Mouse (Mus musculus) inflammation-experienced regulatory T-cells, adult 6 months (primary cell): ENCODE data around the gene Tk1. TPM values are rescaled to one million over a fixed set of nuclear protein-coding genes. Genes with fewer than 3 reads are reported as not detected.
"Not testable (repeated sequence)": the region's sequence is repeated elsewhere in the genome, so short reads cannot be mapped to it uniquely, and the experiment has no call there.

Source experiments
- ATAC-seq: one replicate; pipeline ENCODE4 v1.8.0; 2017
- polyA plus RNA-seq, 3 experiments: library from polyadenylated mRNA; unstranded; fragments of 100-300 nt; shearing (Covaris generic); gene quantifications; one replicate each; pipeline ENCODE4 v1.2.1; 2017

Gene Tk1
- polyA plus RNA-seq, 3 experiments from 2014 or later, result 27.3 to 126 (median 52.4) TPM

DNA sequence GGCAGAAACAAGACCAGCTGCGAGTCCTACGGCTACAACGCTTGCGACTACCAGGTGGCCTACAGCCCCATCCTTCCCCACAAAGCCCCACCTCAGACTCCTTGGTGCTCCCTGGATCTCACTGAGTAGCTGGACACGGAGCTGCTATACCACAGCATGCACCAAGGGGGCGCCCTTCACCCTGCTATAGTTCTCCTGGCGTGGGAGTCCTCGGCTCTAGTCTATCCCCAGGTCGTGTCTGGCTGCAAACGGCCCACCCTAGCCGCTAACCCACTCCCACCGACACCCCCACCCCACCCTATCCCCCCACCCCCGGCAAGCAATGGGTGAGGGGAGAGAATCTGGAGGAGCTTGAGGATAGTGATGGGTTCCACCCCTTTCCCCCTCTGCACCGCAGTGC, 35.6 kb downstream of the Tk1 start:
- no peak for ATAC-seq

DNA sequence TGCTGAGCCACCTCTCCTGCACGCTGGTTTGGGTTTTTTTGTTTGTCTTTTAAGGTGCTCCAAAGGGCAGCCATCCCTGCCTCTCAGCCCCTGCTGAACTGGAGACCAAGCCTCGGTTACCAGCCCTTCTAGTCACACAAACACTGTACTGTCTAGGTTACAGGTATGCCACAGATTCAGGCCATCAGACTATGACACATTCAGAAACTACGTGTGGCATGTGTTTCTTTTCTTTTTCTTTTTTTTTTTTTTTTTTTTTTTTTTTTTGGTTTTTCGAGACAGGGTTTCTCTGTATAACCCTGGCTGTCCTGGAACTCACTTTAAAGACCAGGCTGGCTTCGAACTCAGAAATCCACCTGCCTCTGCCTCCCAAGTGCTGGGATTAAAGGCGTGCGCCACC, 37.4 kb downstream of the Tk1 start:
- ATAC-seq, result not testable (repeated sequence)

DNA sequence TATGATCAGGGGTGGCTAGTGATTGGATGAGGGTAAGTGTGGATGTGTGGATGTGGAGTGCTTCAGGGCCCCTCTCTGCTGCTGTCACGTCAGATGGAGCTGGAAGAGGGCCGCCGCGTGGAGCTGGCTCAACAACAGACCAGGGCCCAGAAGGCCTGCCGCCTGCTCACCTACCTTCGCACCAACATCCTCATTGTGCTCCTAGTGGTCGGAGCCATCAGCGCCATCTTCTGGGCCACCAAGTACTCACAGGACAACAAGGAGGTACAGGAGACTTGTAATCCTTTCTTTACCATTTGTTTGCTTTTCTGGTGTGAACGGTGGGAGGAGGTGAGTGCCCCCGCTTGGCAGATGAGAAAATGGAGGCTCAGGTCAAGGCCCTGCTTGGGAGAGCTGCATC, 39.6 kb downstream of the Tk1 start:
- ATAC-seq, result peak; percentile 41

DNA sequence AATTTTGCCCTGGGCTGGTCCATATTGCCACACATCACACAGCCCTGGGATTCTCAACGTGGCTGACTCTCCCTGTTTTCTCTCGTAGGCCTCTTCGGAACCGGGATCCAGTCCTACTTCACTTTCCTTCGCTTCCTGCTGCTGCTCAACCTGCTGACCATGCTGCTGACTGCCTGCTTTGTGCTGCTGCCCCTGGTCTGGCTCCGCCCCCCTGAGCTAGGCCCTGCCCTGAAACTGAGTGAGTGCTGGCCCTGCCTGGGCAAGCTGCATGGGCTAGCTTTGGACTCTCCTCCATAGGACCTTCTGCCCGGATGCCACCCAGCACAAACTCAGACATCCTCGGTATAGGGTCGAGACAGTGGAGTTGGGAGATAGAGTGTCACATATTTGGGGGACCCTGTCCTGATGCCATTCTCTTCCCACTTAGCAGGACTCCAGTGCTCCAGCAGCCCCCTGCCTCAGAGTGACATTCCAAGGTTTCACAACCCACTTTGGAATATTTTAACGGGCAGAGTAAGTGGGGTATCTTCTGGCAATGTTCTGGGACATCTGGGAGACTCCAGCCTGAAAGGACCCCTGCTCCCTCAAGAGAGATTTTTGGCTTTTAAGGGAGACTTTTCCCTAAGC, 42.1 kb downstream of the Tk1 start:
- no peak for ATAC-seq

DNA sequence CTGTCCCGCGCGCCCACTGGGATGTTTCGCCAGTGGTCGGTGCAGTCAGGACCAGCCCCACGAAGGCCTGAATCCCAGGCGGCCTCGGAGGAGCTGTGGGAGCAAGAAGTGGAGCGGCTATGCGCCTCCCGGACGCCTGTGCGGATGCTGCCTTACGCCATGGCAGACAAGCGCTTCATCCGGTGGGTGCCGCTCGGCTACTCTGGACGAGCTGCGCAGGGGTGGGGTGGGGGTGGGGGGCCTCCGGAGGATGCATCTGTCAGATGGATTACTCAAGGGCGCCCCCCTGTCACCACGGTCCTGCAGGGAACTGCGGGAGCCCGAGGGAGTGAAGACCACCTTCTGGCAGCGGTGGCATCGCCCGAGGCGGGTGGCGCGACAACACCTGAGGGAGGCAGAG, 42.8 kb downstream of the Tk1 start:
- ATAC-seq, result no peak

DNA sequence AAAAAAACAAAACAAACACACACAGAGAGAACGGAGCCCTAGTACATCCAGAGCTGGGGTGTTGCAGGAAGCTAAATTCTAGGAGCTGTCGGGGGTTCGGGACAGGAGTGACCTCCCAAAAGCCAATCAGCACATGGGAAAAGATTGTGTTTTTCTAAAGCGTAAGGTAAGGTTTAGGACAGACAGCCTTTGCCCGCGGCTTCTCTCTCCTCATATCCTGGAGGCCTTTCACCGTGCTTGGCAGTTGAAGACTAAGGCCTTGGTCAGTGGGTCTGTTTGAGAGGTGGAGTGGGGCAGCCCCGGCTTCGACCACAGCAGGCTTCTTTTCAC, 43.2 kb downstream of the Tk1 start:
- no peak for ATAC-seq

DNA sequence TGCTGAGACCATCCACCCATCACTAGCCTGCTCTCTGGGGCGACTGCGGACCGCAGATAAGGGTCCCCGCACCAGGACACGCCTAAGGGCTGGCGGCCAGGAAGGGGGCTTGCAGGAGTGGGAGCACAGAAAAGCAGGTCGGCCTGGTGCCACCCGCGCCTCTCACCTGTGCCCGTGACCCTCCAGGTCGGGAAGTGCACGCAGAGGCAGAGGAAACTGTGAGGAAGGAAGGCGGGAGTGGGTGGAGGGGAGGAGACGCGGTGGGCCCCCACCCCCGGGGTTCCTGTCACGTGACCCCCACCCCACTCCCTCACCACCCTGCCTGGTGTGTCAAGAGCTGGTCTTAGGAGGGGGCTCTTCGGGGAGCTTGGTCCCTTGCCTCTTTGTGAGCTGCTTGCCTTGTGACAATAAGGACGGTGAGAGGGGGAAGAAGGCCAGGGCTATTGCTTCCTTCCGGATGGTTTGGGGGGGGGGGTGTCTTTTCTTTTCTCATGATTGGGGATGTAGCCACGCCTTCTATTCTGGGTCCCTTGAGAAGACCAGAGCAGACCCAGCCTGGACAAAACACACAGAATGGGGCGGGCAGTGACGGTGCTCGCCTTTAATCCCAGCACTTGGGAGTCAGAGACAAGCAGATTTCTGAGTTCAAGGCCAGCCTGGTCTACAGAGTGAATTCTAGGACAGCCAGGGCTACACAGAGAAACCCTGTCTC, 43.7 kb downstream of the Tk1 start, which contains the start of the genes Tmc8 and Tmc6:
TSS of gene Tmc8 (plus strand) at position 84 of the 712 bp plus-strand sequence.
TSS of gene Tmc6 (minus strand) at position 206 of the 712 bp plus-strand sequence.
- ATAC-seq, result peak; percentile 17

DNA sequence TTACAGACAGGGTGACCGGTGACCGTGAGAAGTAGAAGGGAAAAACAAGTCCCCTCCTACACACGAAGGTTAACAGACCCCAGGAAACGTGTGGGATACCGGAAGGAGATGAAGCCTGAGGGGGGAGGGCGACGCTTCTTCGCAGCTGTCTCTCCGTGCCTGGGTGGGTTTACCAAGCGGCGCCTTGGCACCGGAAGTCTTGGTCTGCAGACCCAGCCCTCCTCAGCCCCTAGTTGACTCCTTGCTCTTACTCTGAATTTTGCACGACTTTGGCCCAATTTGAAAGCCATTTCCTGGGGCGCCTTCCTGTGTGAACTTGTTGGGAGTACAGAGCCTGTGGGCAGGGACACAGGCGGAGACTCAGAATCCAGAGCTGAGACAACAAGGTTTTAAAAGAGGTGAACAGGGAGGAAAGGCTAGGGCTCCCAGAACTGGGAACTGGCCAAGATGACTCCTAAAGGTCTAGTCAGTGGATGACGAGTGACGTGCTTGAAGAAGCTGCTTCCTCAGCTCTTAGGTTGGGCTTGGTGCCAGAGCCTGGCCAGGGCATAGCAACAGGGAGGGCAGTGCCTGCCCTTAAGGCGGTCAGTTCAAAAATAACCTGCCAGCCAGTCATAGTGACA, 44.6 kb downstream of the Tk1 start:
- peak; percentile 22 for ATAC-seq

DNA sequence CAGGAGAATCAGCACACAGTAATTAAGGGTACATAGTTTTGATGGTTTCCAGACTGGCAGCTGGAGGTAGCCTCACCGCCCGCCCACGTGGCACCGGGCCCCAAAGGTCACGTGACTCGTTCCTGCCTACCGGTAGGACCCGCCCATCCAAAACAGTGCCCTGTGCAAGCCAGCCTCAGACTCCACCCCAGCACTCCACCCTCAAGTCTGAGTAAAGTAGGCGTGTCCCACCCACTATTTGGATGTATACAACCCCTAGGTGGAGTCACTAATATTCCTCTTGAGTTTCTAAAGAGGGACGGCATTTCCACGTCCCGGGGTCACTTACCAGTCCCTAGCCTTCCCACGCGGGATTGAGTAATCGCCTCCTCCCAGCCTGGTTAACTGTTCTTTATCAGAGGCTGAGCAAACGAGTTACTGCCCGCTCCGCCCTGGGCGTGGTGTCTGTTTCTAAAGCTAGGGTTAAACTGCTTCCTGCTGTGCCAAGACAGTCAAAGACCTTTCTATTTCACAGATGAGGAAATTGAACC, 45.2 kb downstream of the Tk1 start:
- peak; percentile 71 for ATAC-seq

DNA sequence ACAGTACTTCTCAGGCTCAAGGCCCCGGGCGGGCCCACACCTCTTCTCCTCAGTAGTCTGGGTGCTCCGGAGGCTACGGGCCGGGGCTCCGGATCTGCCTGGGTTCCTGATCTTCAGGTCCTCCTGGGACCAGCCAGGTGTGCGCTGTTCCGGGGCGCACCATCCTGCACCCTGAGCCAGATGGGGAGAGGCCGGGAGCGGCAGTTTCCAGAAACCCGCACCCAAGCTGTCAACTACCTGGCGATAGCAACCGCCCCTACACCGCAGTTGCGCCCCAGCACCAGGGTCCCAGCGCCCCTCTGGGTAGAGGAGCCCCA, 45.7 kb downstream of the Tk1 start:
- no peak for ATAC-seq

DNA sequence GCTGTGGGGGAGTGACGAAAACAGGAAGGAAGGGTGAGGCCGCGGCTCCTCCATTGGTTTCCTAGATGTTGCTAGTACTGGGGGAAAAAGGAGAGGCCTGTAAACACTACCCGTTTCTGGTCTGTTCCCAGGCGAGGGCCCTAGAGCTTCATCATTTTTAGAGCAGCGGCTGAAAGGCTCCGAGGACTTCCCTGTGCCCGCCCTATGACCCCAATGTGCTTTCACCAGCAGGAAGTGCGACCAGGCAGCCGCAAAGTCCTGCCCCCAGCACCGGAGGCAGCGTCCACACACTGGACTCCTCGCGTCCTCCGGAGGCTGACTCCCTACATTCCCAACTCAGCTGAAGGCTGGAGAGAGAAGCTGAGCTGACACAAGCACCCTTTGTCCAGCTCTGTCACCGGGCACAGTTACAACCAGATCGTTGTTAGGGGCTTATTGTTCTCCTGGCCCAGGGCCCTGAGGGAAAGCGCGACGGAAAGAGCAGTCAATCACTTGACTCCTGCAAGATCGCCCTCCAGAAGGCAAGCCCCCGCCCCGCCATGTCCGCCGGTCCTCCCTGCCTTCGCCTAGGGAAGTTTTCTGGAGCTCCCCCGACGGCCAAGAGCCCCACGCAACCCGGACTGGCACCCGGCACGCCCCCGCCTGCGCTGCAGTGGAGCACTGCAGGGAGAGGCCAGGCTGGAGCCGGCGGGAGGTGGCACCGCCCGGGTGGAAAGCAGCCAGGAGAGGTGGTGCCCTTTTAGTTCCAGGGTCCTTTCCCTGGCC, 46.3 kb downstream of the Tk1 start:
- no peak for ATAC-seq

DNA sequence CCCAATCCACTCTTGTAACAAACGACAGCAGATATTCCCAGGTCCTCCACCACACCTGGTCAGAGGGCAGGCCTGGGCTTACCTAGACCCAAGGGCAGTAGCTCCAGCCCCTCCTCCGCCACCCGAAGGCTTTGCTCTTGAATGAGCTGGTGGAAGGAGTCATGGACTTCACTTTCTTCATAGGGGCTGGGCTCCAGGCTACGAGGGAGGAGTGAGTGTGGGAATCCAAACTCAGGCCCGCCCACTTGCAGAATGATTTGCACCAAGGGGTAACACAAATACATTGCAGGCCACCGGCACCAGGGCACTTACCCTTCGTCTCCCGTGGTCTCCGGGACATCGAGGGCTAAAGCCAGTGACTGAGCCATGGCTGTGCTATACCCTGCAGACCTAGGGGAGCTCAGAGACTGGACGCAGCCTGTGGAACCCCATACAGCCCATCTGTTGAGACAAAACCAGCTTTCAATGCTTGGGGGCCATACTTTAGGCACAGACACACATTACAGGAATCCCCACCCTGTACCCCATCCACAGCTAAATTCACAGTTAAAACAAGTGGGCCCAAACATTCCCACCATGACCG, 47.0 kb downstream of the Tk1 start:
- no peak for ATAC-seq

DNA sequence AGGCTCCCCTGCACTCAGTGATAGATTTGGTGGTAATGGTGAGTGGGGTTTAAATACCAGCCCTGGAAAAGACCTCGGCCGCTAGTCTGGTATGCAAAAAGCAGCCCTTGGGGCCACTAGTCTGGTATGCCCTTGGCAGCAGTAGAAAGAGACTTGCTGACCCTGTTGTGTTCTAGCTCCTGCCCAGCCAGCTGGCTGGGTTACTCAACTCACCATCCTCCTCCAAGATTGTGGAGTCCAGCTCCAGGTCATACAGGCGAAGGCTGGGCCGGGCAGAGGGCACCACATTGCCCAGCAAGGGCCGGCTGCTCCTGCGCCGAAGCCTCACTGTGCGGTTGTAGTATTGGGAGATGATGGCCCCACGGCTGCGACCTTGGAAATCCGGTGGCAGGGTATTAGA, 47.9 kb downstream of the Tk1 start:
- ATAC-seq, result no peak

DNA sequence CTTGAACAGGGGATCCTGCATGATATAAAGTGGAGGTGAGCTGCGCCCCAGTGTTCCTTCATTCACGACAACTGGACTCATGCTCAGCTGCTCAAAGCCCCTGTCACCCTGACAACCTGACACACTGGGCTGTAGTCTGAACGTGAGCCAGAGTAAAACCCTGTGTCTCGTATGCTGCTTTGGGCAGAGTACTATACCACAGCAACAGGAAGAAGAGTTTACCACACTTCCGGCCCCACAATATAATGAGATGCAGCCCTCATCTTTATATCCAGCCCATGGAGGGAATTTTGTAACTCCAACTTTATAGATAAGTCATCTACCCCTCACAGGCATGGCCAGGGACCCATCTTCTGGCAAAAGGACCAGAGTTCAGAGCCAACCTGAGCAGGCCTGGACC, 48.8 kb downstream of the Tk1 start:
- ATAC-seq, result peak; percentile 57

DNA sequence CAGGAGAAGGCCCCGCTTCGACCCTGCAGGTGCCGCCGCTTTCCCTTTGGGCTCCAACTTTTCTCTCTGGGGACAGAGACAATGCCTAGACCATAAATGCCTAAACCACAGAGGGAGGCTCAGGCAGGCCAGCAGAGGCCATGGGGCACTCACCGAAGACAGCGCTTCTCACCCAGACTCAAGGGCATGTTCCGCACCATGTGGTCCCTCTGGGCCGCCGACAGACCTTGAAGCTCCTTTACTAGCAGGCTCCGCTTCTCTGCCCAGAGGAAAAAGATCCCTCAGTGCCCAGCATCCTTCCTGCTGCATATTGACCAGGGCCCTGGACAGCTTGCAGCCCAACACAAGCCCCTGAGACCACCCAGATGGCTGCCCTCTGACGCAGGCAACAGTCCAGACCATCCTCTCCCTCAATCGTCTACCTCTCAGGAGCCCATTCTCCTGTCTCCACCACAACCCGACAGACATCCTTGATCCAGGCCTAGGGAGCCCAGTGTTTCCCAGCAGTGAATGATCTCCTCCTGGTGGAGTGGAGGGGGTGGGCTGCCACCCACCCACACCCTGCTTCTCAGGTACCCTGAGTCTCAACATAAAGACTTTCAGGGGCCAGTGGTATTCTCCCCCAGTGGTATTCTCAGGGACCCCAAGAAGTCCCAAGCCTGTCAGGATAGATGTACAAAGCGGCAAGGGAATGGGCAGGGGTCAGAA, 49.7 kb downstream of the Tk1 start:
- ATAC-seq, result no peak

DNA sequence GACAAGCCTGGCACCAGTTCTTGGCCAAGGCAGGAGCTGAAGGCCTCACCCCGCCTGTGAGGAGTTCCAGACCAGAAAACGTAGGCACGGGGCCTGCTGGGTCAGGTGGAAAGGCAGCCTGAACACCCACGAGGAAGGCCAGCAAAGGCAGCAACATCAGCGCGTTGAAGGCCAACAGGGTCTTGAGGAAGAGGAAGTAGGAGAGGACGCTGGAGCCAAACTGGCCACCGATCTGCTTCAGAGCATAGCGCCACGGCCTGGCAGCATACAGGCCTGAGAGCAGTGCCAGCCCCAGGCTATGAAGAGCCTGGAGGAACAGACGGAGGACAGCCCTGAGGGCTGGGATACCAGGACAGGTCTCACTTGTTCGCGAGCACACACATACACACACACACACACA, 50.4 kb downstream of the Tk1 start:
- no peak for ATAC-seq

DNA sequence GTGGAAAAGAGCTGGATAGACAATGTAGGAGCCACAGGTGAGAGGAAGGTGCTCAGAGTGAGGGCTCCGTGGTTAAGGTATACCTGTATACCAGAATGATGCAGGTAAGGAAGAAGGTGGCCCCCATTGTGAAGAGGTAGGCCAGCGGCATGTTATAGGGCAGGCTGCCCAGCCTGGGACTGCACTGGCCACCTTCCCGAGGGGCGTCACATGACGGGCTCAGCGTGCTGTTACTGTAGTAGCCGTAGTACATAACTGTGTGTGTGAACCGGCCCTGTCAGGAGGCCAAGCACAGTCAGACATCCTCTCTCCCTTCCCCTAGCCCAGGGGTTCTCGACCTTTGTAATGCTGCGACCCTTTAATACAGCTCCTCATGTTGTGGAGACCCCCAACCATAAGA, 51.0 kb downstream of the Tk1 start:
- no peak for ATAC-seq

DNA sequence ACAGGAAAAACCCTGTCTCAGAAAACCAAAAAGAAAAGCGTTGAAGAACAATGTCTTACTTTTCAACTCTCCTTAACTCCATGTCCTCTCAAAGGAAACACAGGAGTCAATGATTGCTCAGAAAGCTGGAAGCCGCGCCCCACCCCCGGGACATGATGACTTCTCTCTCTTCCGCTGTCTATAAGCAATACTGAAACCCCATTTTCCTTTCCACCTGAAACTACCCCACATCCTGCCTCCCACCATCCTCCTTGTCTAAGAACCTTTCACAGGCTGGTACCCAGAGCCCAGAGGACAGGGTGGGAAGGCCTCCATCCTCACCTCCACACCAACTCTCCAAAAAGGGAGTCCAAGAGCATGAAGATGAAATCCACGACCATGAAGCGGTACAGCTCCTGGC, 53.5 kb downstream of the Tk1 start:
- peak; percentile 83 for ATAC-seq

DNA sequence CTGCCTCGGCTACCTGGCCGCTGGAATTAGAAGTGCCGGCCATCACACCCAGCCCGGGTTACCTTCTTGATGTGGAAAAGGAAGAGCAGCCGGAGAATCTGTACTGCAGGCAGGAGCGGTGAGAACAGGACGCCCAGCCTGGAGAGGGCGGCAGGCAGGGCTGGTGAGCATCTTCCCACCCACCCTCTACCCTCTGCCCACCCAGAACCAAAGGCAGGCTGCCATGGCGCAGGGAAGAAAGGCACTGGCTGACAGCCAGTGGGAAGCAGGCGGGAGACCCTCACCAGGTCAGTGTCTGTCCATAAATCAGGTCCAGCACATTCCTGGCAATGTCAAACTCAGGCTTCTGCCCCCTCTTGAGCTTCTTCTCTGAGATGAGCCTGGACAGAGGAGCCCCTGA, 55.5 kb downstream of the Tk1 start:
- ATAC-seq, result no peak

DNA sequence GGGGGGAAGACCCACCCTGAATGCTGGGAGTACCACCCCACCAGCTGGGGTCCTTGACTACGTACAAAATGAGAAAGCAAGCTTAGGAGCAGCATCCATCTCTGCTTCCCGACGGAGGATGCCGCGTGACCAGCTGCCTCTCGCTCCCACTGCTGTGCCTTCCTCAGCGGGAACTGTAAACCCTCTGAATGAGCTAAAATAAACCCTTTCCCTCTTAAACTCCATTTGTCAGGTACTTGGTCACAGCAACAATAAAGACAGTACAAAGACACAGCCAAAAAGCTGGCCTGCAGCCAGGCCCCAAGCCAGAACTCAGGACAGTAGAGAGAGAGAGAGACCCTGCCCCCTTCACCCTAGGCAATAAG, 56.2 kb downstream of the Tk1 start:
- ATAC-seq, result no peak

DNA sequence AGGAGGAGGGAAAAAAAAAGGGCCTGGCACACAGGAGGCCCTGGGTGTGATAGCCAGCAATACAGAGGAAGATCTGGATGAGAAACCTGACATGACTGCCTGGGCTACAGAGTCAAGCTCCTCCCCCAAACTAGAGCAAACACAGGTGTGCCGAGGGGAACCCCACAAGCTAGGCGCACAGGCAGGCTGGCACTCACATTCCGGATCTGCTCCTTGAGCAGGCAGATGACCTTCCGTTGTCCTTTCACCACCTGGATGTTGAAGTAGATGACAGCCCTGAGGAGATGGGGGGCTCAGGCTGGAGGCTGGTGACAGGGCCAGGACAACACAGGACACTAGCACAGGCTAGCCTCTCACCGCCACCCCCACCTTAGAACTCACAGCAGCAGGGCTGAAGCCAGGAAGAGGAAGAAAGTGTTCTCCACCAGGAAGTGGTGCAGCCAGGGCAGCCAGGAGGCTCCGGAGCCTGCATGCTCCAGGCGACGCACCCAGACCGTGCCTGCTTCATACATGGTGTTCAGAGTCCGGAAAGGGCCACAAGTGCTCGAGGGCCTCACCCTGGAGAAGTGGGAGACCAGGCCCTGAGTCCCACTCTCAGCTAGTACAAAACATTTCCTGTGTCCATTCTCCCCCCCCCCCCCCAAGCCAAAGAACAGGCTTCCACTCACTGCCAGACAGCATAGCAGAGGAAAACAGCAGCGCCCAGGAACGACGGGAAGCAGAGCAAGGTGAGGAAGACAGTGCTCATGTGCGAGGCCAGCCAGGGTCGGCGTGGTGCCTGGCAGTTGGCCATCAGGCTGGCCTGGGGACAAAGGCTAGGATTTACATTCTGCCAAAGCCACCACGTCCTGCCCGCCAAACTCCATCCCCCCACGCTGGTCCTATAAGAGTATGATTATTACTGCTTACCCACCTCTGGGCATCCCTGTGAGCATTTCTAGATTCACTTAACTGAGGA, 56.9 kb downstream of the Tk1 start:
- no peak for ATAC-seq
